Mouse (Mus musculus) mesoderm, embryonic 11.5 days (tissue): ENCODE measurements around the gene Prdm1.

Experiments
- DNase-seq: peaks from one replicate; pipeline ENCODE4 v3.0.0-alpha.2; 2012; ENCODE audit warnings: low read depth, low spot score

Gene Prdm1

GRCm38 (mm10) chr10:44528291-44529082 lies at the start of gene Prdm1:
Gene Prdm1 (minus strand): TSS chr10:44528501.
- DNase-seq: no peak

GRCm38 (mm10) chr10:44565971-44566370 lies 37.7 kb upstream of the Prdm1 start:
- no peak for DNase-seq

- DNase-seq: no peak
Observed at GRCm38 (mm10) chr10:44565109-44565508, 36.8 kb upstream of the Prdm1 start.

GRCm38 (mm10) chr10:44556845-44557244 lies 28.5 kb upstream of the Prdm1 start:
- no peak for DNase-seq

GRCm38 (mm10) chr10:44555317-44555716 lies 27.0 kb upstream of the Prdm1 start:
- no peak for DNase-seq

- DNase-seq: no peak
Observed at GRCm38 (mm10) chr10:44553648-44554047, 25.3 kb upstream of the Prdm1 start.

GRCm38 (mm10) chr10:44539033-44539578 lies 10.8 kb upstream of the Prdm1 start:
- DNase-seq: no peak

- DNase-seq: no peak
Observed at GRCm38 (mm10) chr10:44538137-44538536, 9.8 kb upstream of the Prdm1 start.

- no peak for DNase-seq
Observed at GRCm38 (mm10) chr10:44530067-44530360, 1.7 kb upstream of the Prdm1 start.

- DNase-seq: peak; percentile 88
Observed at GRCm38 (mm10) chr10:44529218-44530066, 1.1 kb upstream of the Prdm1 start.

GRCm38 (mm10) chr10:44527651-44528050 lies 650 bp downstream of the Prdm1 start:
- no peak for DNase-seq

GRCm38 (mm10) chr10:44526751-44527591 lies 1.3 kb downstream of the Prdm1 start:
- peak; percentile 43 for DNase-seq

GRCm38 (mm10) chr10:44520189-44520588 lies 8.1 kb downstream of the Prdm1 start:
- DNase-seq: no peak

GRCm38 (mm10) chr10:44518631-44519030 lies 9.7 kb downstream of the Prdm1 start:
- DNase-seq: no peak

- no peak for DNase-seq
Observed at GRCm38 (mm10) chr10:44513108-44513507, 15.2 kb downstream of the Prdm1 start.

GRCm38 (mm10) chr10:44511029-44511428 lies 17.3 kb downstream of the Prdm1 start:
- no peak for DNase-seq

- no peak for DNase-seq
Observed at GRCm38 (mm10) chr10:44508649-44509048, 19.7 kb downstream of the Prdm1 start.

- DNase-seq: no peak
Observed at GRCm38 (mm10) chr10:44507984-44508383, 20.3 kb downstream of the Prdm1 start.

- no peak for DNase-seq
Observed at GRCm38 (mm10) chr10:44502891-44503290, 25.4 kb downstream of the Prdm1 start.

- DNase-seq: peak; percentile 44
Observed at GRCm38 (mm10) chr10:44499897-44500519, 28.3 kb downstream of the Prdm1 start.

- no peak for DNase-seq
Observed at GRCm38 (mm10) chr10:44493818-44494492, 34.3 kb downstream of the Prdm1 start.
